Mouse (Mus musculus) brown adipose tissue, adult 24 weeks (tissue): ENCODE measurements at regions not wholly inside any gene's neighbourhood (a gene's known extent, or its start where the extent isn't known, plus 50 kb on each side); places are given as distances from the start of the nearest gene placed in this dataset.

Experiments
- H3K27ac ChIP-seq: fragments of 200-500 bp; replicated peaks from 2 replicates; pipeline ENCODE4 v1.5.1; 2012; ENCODE audit warnings: low read depth, mild to moderate bottlenecking, low read length
- H3K4me1 ChIP-seq: fragments of 200-500 bp; 2 replicates; pipeline ENCODE4 v1.6.1; 2012; ENCODE audit warnings: low read length, mixed read lengths; ENCODE audit not compliant: control insufficient read depth, insufficient read depth, insufficient read length
- H3K4me3 ChIP-seq: fragments of 200-500 bp; 2 replicates; pipeline ENCODE4 v1.5.1; 2012; ENCODE audit warnings: low read depth, mild to moderate bottlenecking, low read length, moderate library complexity; ENCODE audit not compliant: insufficient read depth

DNA sequence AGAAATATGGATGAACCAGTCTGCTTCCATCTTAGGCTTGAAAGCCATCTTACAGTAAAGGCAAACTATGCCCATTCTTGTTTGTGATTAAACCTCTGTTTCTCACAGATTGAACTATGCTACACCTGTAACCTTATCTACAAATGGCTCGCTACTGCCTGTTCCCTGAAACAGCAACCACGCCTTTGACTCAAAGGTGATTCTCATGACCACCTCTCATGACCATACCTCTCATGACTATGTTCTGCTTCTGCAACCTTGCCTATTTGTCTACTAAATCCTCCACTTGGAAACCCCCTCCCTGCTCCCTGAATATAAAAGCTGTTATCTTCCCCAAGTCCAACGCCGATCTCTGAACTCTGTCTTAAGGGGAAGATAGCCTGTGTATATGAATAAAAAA is 296.7 kb upstream of the Adgrl2 start:
- Histone ChIP-seq H3K27ac (no peak overlapping the region), H3K4me3 (no peak overlapping the region), H3K4me1 (peaks cover 5% of the 10 kb centered on the region; the same call in 1 of the 2 replicates)

DNA sequence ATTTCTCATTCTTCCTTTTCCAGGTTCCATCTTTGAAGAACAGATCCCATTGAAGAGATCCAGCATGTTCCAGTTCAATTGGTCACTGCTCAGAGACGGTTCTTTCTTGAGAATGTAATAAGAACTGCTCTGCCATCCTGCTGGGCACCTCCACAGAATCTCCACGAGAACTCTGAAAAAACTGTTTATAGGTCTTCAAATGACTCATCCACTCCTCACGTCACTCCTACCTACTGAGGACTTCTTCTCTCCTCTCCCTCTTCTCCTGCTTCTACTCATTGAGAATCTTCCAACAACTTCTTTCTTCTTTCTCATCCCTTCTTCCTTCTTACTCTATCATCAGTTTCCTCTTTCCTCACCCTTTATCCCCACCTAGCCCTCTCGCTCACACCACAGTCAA is 294.6 kb upstream of the Adgrl2 start:
- no peak overlapping the region for H3K27ac ChIP-seq
- H3K4me1 ChIP-seq, result no peaks in the 10 kb centered on the region
- H3K4me3 ChIP-seq, result no peak overlapping the region

DNA sequence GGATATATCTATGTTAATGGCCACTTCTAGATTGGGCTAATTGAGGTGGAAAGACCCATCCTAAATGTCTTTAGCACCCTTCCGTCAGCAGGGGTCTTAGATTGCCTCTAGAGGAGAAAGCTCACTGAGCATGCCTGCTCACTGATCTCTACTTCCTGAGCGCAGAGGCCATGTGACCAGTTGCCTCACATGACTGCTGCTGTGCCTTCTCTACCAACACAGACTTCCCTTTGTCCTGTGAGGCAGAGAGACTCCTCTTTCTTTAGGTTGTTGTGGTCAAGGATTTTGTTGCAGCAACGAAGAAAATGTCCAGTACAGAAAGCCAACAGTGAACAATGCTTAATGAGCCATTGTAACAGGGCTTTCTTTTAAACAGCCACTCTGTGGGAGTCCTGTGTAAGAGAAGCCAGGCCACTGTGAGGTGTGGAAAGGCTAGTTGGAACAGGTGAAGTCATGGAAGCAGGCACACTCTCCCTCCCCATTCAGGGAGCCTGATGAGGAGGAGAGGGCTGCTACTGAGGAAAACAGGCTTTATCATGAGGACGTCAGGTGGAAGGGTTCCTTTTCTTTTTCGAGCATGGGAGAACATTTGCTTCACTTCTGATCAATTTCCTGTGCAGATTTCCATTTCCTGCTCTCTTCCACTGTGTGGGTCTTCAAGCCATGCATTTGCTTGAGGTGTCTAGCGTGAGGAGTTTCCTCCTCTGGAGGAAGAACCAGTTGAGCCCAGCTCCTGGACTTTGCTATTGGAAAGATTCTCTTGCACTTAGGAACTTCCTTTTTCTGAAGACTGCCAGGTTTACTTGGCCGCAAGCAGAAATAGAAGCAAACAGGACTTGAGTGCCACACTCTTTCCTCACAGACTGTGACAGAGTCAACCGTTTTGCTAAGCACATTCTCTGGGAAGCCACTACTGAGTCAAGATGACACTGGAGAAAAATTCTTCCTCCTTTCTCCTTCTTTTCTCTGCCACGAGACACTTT is 290.7 kb upstream of the Adgrl2 start:
- Histone ChIP-seq H3K4me3 (no peak overlapping the region), H3K4me1 (no peaks in the 10 kb centered on the region), H3K27ac (no peak overlapping the region)

DNA sequence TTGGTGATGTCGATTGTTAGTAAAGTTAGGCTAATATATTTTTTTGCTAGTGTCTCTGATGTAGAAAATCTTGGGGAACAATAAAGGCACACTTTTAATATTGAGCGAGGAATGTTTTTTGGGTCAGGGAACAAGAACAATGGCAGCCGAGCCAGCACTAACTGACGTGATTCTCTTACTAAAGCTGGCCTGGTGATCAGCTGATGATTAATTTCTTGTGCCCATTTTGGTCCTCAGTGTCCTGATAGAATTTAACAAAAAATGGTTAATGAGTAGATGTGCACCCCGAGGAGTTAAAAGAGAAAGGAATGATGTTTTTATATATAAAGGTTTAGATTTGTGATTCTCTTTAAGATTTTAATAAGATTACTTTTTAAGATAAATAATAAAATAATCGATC is 289.0 kb upstream of the Adgrl2 start:
- Histone ChIP-seq H3K27ac (no peak overlapping the region), H3K4me1 (peaks cover 5% of the 10 kb centered on the region; the same call in 1 of the 2 replicates), H3K4me3 (no peak overlapping the region)

DNA sequence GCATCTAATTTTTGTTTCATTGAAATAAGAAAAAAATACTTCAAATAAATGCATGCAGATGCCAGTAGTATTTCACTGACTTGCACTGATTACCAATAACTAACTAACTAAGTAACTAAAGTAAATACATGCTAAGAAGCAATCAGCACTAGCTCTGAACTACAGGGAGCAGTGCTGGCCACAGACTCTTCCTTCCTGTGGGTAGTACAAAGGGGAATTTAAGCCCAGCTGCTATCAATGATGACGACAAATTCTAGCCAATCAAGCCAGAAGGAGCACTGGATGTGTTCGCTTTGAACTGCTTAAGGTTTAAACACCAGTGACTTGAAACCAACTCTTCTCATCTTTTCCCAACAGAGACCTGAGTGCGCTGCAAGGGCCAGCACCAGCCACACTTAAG is 287.5 kb upstream of the Adgrl2 start:
- Histone ChIP-seq H3K4me1 (peaks cover 5% of the 10 kb centered on the region; the same call in 1 of the 2 replicates), H3K27ac (no peak overlapping the region), H3K4me3 (no peak overlapping the region)

DNA sequence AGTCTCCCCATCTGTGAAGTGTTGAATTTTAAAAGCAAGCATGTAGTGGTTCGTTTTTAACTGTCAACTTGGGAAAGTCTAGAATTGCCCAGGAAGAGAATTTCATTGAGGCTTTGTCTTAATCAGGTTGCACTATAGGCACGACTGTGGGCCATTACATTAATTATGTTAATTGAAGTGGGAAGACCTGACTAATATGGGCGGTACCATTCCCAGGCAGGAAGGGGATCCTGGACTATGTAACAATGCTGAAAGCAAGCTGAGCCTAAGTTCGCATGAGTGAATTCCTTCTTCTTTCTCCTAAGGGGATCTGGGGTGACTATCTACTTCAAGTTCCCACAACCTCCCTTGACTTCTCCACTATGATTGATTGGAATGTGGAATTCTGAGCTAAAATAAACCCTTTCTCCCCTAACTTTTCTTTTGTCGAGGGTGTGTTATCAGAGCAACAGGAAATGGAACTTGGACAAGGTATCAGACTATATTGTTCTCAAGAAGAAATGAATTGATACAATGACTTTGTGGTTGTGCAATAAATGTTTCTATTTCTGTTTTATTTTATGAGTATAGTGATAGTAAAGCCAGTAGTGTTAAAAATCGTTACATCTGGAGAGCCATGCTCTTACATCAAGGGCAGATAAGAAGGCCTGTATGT is 285.2 kb upstream of the Adgrl2 start:
- Histone ChIP-seq H3K4me3 (no peak overlapping the region), H3K4me1 (peaks cover 5% of the 10 kb centered on the region; the same call in 1 of the 2 replicates), H3K27ac (no peak overlapping the region)

DNA sequence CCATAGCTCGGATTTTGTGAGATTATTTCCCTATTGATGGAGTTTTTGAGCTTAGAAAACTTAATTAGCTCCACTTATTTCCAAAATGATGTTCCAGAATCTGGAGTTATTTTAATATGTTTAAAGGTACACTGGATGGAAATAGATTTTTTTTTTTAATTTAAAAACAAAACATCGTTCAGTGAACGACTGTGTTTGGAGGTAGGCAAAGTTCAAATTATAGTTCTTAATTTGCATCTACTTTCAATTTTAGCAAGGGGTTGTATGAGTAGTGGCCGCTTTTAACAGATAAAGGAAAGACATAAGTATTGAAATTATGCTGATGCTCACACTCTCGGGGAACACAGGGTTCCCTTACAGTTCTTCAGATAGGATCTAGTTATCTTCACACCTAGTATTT is 284.6 kb upstream of the Adgrl2 start:
- no peak overlapping the region for H3K4me3 ChIP-seq
- H3K27ac ChIP-seq, result no peak overlapping the region
- H3K4me1 ChIP-seq, result peaks cover 5% of the 10 kb centered on the region; the same call in 1 of the 2 replicates

DNA sequence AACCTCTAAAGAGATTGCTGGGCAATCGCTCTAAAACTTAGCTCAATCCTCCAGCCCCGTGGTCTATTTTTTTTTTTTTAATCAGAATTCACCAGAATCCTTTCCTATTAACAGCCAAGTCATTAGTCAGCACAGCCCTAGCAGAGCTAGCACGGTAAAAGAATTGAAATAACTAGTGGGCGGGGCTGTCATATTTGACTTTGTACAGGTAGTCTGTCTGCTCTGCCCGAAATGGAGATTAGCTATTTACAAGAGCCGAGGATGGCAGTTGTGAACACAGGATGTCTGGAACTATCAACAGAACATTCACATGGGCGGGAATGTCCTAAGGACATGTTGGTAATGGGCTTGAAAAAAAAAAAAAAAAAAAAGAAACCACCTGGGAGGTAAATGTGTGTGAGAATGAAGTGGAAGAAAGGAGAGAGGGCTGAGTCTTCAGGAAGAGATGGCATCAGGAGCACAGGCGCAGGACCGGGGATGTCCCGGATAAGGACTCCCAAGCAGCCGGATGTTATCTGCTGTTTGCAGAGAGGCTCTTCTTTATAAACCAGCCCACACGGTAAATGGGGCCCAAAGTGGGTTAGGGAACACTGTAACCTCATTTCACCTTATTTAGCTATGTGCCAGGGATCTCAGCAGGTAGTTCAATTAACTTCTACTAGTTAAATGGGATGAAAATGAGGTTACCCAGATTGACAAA is 283.8 kb upstream of the Adgrl2 start:
- no peak overlapping the region for H3K27ac ChIP-seq
- H3K4me1 ChIP-seq, result peaks cover 5% of the 10 kb centered on the region; the same call in 1 of the 2 replicates
- no peak overlapping the region for H3K4me3 ChIP-seq

DNA sequence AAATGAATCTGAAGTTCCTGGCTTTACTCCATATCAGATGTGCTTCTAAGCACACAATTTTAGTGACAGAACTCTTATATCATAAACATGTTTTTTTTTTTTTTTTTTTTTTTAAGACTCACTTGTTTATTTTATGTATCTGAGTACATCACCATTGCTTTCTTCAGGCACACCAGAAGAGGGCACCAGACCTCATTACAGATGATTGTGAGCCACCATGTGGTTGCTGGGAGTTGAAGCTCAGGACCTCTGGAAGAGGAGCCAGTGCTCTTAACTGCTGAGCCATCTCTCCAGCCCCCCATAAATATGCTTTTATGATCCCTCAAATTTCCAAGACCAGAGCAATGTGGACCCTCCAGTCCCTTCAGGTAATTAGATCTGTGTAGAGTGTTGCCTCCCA is 280.1 kb upstream of the Adgrl2 start:
- Histone ChIP-seq H3K4me1 (peaks cover 3% of the 10 kb centered on the region; the same call in 1 of the 2 replicates), H3K4me3 (no peak overlapping the region), H3K27ac (no peak overlapping the region)

DNA sequence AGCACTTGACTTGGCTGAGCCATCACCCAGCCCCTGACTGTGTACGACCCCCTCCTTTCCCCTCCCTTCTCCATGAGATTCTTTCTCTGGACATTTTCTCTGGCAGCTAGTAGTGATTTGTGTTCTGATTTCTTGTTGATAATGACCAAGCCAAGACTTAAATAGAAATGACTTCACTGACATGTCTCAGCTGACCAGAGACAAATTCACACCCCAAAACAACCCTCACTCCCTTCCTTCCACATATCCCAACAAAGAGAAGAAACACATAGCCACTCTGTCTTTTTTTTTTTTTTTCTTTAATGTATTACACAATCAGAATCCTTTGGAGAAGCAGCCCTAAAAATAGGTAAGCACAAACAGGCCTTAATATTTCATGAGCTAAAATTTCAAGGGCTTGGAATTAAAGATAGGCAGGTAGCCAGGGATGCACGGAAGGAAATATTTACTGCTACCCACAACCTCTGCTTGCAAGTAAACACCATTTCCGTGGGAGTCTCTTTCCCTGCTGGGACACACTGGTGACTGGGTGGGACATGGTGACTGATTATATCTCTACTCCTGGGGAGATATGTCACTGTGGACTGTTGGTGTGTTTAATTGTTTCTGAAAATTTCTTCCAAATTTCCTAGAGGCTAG is 272.1 kb upstream of the Adgrl2 start:
- Histone ChIP-seq H3K27ac (no peak overlapping the region), H3K4me3 (no peak overlapping the region), H3K4me1 (peaks cover 2% of the 10 kb centered on the region; the same call in 1 of the 2 replicates)

DNA sequence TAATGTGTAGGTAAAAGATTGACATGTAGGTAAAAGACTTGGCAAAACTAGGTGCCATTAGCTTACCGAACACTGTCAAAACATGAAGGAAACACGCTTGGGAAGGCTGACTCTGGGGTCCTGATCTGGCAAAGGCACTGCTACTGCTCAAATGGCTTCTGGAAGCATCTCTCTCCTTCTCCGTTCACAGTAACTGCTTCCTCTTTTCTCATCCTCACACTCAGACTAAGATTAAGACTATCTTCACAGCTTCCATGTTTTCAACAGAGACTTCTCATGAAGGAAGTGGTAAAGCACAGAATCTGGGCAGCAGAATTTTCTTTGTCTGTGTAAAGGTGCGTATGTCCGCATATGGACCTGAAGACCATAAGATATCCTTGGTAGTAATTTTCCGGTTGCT is 271.4 kb upstream of the Adgrl2 start:
- Histone ChIP-seq H3K4me1 (peaks cover 2% of the 10 kb centered on the region; the same call in 1 of the 2 replicates), H3K27ac (no peak overlapping the region), H3K4me3 (no peak overlapping the region)

DNA sequence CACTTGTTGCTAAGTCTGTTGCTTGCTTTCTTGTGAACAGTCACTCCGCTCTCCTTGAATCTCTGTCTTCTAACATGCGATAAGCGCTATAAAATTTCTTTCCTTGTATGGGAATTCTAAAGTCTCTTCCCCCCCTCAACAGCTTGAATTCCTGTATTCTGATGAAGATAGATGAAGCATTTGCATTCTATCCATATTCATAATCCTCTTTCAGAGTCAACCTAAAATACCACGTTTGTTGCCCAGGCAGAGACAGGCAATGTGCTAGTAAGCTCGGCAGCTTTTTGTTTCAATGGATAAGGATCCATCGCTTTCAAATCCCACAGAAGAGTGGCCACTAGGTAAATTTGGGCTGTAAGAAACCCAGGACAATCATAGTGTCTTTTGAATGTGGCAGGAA is 268.5 kb upstream of the Adgrl2 start:
- no peak overlapping the region for H3K27ac ChIP-seq
- H3K4me3 ChIP-seq, result no peak overlapping the region
- peaks cover 2% of the 10 kb centered on the region; the same call in 1 of the 2 replicates for H3K4me1 ChIP-seq

DNA sequence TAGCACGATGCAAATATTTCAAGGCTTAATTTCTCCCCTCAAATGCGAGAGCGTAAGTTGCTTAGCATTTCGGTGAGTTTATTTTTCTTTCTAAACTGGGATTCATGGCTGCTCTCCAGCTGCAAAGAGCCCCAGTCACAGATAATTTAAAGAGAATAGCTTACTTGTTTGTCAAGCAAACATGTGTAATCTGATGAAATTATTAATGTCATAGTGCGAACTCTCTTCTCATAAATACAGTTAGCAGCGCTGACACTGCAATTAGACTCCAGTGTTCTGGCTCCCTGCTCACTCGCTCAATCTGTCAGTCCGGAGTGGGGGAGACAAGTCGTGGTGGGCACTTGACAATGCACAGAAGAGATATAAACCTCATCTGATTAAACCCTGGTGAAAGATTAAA is 266.5 kb upstream of the Adgrl2 start:
- Histone ChIP-seq H3K4me3 (no peak overlapping the region), H3K27ac (no peak overlapping the region), H3K4me1 (no peaks in the 10 kb centered on the region)

DNA sequence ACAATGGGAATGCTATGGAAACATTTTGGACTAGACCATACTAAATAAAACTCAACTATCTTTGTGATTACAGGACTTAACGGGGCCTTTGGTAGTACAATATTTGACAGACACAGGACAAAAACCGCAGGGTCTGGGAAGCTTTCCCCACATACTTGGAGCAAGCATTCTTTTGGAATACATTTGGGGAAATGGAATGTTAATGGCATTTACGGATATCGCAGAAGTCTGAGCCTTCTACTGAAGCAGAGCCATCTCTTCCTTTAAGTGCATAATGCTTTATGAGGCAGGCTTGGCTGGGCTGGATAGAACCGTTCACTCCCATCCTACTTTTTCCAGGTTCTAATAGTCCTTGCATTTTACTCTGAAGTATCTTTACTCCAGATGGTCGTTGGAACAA is 262.7 kb upstream of the Adgrl2 start:
- Histone ChIP-seq H3K4me1 (no peaks in the 10 kb centered on the region), H3K4me3 (no peak overlapping the region), H3K27ac (no peak overlapping the region)

DNA sequence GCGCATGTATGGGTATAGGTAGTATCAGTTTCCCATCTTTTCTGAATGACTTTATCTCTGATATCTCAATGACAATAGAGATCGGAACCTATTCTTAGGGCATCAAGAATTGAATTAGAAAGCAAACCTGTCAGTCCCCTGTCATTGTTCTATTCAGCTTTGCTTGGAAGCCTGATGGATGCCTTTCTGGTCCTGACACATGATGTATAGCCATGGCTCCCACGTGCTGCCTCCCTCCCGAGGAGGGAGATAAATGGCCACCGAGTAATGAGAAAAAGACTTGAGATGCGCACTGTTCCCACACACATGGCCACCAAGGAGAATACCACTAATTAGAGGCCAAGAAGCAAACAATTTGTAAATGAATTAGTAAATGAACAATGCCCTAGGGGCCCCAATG is 261.8 kb upstream of the Adgrl2 start:
- Histone ChIP-seq H3K4me3 (no peak overlapping the region), H3K4me1 (no peaks in the 10 kb centered on the region), H3K27ac (no peak overlapping the region)
